Mouse (Mus musculus) liver, adult 2 months (tissue): ENCODE measurements around the gene Zfp51. TPM values are rescaled to one million over a fixed set of nuclear protein-coding genes. Genes with fewer than 3 reads are reported as not detected.

ENCODE experiments used
- DNase-seq: peaks from one replicate; pipeline ENCODE4 v3.0.0-alpha.2; 2011; ENCODE audit warnings: low read depth, low spot score; ENCODE audit errors: extremely low read depth
- H3K27ac ChIP-seq: fragments of 200-500 bp; replicated peaks from 2 replicates; pipeline ENCODE4 v1.5.1; 2012; ENCODE audit warnings: low read depth, mild to moderate bottlenecking, control low read depth, inconsistent platforms, low read length; ENCODE audit not compliant: insufficient read depth
- H3K27me3 ChIP-seq: fragments of 200-500 bp; 2 replicates; pipeline ENCODE4 v1.6.1; 2012; ENCODE audit warnings: mild to moderate bottlenecking, moderate library complexity, low read length, inconsistent platforms; ENCODE audit not compliant: control insufficient read depth, insufficient read depth
- H3K36me3 ChIP-seq: fragments of 200-500 bp; 2 replicates; pipeline ENCODE4 v1.6.1; 2012; ENCODE audit warnings: low read length, inconsistent platforms; ENCODE audit not compliant: control insufficient read depth, insufficient read depth
- H3K4me1 ChIP-seq: fragments of 200-500 bp; 2 replicates; pipeline ENCODE4 v1.6.1; 2011; ENCODE audit warnings: low read length; ENCODE audit not compliant: control insufficient read depth, insufficient read depth
- H3K4me3 ChIP-seq: fragments of 200-500 bp; 2 replicates; pipeline ENCODE4 v1.5.1; 2011; ENCODE audit warnings: low read depth, mild to moderate bottlenecking, control low read depth, low read length, moderate library complexity; ENCODE audit not compliant: insufficient read depth
- H3K79me2 ChIP-seq: fragments of 200-500 bp; 2 replicates; pipeline ENCODE4 v1.6.1; 2012; ENCODE audit warnings: inconsistent platforms, mild to moderate bottlenecking, low read length, moderate library complexity; ENCODE audit not compliant: control insufficient read depth, insufficient read depth
- H3K9ac ChIP-seq: fragments of 200-500 bp; 2 replicates; pipeline ENCODE4 v1.6.1; 2012; ENCODE audit warnings: low read depth, mild to moderate bottlenecking, control low read depth, inconsistent platforms, low read length
- CTCF ChIP-seq: fragments of 200-500 bp; IDR thresholded peaks from 2 replicates; pipeline ENCODE4 v1.5.1; 2011; ENCODE audit warnings: low read depth, low read length, control low read depth
- POLR2A ChIP-seq: fragments of 200-500 bp; IDR thresholded peaks from 2 replicates; pipeline ENCODE4 v1.6.1; 2011; ENCODE audit warnings: low read length, control low read depth; ENCODE audit not compliant: insufficient read depth; ENCODE audit errors: extremely low read depth
- WGBS: fragments of 180-500 bp; shearing (Covaris S2); methylation state at CpG from one replicate; pipeline ENCODE4 v1.1.7; 2018; 5-methylcytosine and 5-hydroxymethylcytosine counted together
- polyA plus RNA-seq: library from polyadenylated mRNA; depleted of rRNA; stranded (reverse); fragments of >200 nt; gene quantifications from 2 replicates; pipeline ENCODE4 v1.2.3, GENCODE M21; 2012; rRNA removed
- total RNA-seq: library from RNA; depleted of rRNA; stranded (reverse); fragments of >200 nt; gene quantifications from 2 replicates; pipeline ENCODE4 v1.2.3, GENCODE M21; 2014; rRNA removed

Gene Zfp51
- total and polyA plus RNA-seq, 2 experiments = 0.28 to 4.4 TPM

DNA sequence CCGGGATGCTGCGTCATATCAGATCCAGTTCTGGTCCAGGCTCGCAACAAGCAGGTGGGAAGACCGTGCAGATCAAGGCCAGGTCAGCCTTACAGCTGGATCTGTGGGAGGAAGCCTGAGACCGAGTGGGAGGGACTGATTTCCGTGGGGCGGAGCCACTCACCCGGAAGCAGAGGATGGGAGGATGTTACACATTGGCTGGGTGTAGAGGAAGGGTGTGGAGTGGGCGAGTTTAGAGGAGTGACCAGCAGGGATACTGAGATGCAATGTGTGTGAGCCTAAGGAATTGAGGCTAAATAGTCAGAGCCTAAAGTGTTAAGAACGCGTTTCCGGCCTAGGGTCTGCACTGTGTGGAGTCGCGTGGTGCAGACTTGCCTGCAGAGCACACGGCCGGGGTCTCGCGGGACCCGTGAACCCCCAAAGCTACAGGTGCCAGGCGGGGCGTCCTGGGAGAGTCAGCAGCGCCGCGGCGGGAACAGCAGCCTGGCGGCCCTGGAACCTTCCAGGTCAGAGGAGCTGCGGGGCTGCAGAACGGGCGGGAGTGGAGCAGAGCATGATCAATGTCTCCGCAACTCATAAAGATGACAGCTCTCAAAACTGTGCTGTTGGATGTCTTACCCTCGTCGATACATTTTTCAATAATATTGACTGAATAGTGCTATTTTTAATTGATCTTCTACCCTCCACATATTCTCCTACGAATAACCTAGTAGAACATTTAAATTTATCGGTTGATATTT, 38.8 kb downstream of the Zfp51 start, which contains the start of gene Zfp53:
TSS of gene Zfp53 (plus strand) at position 239 of the 740 bp plus-strand sequence.
- Histone ChIP-seq H3K27ac (peak within 1 kb of the TSS; percentile 33; the same call in 1 of the 2 replicates), H3K4me3 (peak within 1 kb of the TSS; percentile 91), H3K4me1 (peaks cover 2% of the 10 kb centered on the region), H3K79me2 (peaks cover 4% of the 10 kb centered on the region; the same call in 1 of the 2 replicates), H3K9ac (peak within 1 kb of the TSS; percentile 73), H3K36me3 (no peaks in the 10 kb centered on the region), H3K27me3 (no peaks in the 10 kb centered on the region)
- under 1% methylated on average over 34 of the region's 34 CpGs for WGBS
- peak; percentile 95 for DNase-seq
- TF ChIP-seq POLR2A (peak; percentile 39), CTCF (no peak)

DNA sequence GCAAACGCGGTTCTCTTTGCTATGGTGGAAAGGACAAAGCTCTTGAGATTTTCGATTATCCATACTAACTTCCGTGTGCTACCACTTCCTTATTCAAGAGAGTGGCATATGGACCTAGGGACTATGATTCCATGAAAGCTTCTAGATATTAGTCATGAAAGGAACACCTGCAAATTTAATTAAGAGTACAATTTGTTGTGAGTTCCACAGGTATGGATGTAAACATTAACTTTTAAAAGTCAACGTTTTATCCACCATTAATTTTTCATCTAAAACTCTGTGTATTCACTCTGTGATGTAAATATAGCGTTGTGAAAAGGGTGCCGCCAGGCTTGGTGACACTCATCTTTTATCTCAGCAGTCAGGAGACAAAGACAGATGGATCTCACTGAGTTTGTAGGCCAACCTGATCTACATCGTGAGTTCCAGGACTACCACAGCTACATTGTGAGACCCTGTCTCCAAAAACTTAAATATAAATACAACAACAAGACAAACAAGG, 39.4 kb downstream of the Zfp51 start:
- no peak for DNase-seq
- H3K79me2 ChIP-seq = peaks cover 4% of the 10 kb centered on the region; the same call in 1 of the 2 replicates
- 7% methylated on average over 8 of the region's 8 CpGs for WGBS
- TF ChIP-seq CTCF (no peak), POLR2A (no peak)
- H3K4me3 ChIP-seq = peak overlapping the region; percentile 91; the same call in 1 of the 2 replicates
- H3K36me3 ChIP-seq = no peaks in the 10 kb centered on the region
- no peak overlapping the region for H3K27ac ChIP-seq
- H3K4me1 ChIP-seq = peaks cover 2% of the 10 kb centered on the region
- H3K9ac ChIP-seq = no peak overlapping the region
- H3K27me3 ChIP-seq = no peaks in the 10 kb centered on the region

DNA sequence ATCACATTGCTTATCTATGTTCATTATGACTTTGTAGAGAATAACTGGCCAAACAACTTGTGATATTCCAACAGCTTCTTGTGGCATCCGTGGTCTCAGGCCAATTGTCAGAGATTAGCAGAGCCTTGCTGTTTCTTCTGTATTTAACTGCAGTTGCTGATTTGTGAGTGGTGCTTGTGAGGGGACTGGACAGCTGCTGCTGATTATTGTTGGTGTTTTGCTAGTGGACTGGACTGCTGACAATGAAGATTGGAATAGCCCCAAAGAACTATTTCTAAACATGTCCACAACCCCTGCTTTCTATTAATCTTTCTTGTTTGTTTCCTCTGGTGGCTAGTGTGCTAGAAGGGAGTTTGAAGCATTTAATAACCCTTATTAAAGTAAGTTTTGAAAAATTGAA, 51.2 kb downstream of the Zfp51 start:
- WGBS = 78% methylated on average over 1 of the region's 1 CpGs
- H3K4me1 ChIP-seq = no peaks in the 10 kb centered on the region
- no peaks in the 10 kb centered on the region; the same call in 1 of the 2 replicates for H3K79me2 ChIP-seq
- peaks cover 12% of the 10 kb centered on the region for H3K36me3 ChIP-seq
- no peaks in the 10 kb centered on the region for H3K27me3 ChIP-seq
- no peak overlapping the region for H3K9ac ChIP-seq
- H3K27ac ChIP-seq = no peak overlapping the region
- no peak for DNase-seq
- no peak overlapping the region for H3K4me3 ChIP-seq
- no peak for TF ChIP-seq CTCF
- no peak for TF ChIP-seq POLR2A

DNA sequence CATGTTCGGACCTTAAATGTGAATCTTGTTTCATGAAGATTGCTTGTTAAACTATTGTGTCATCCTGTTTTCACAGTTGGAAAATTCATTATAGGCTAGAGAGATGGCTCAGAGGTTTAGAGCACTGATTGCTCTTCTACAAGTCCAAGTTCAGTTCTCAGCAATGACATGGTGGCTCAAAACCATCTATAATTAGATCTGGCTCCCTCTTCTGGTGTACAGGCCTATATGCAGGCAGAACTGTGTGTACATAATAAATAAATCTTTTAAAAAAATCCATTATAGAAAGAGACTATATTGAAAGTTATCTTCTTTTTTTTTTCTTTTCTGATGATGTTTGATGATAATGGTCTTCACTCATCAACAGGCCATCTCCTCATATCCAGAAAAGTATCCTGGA, 54.4 kb downstream of the Zfp51 start:
- H3K4me1 ChIP-seq = no peaks in the 10 kb centered on the region
- H3K27me3 ChIP-seq = no peaks in the 10 kb centered on the region
- H3K36me3 ChIP-seq = peaks cover 25% of the 10 kb centered on the region
- TF ChIP-seq POLR2A = no peak
- TF ChIP-seq CTCF = peak; percentile 20; the same call in 1 of the 2 replicates
- H3K4me3 ChIP-seq = no peak overlapping the region
- WGBS = 100% methylated on average over 1 of the region's 1 CpGs
- DNase-seq = no peak
- H3K27ac ChIP-seq = no peak overlapping the region
- H3K79me2 ChIP-seq = no peaks in the 10 kb centered on the region; the same call in 1 of the 2 replicates
- H3K9ac ChIP-seq = no peak overlapping the region

DNA sequence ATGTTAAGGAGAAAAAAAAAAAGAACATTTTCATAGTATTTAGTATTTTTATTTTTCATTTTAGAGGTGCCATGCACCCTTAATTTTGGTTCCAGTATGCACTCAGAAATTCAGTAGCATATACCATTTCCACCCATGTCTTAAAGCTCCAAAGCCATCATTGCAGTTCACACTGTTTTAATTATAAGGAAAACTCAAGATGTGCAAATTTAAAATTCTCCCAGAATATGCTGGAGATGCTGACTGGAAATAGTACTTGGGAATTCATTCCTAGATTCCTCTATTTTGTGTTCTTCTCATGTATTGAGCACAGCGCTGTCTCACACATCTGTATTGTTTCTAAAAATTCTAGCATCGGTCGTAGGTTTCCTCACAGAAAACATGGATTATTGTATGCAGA, 56.1 kb downstream of the Zfp51 start:
- H3K36me3 ChIP-seq = peaks cover 27% of the 10 kb centered on the region
- no peak for DNase-seq
- no peaks in the 10 kb centered on the region for H3K27me3 ChIP-seq
- H3K9ac ChIP-seq = no peak overlapping the region
- WGBS = 95% methylated on average over 3 of the region's 3 CpGs
- H3K4me3 ChIP-seq = no peak overlapping the region
- no peaks in the 10 kb centered on the region for H3K4me1 ChIP-seq
- no peak for TF ChIP-seq CTCF
- no peak for TF ChIP-seq POLR2A
- H3K79me2 ChIP-seq = no peaks in the 10 kb centered on the region; the same call in 1 of the 2 replicates
- no peak overlapping the region for H3K27ac ChIP-seq

DNA sequence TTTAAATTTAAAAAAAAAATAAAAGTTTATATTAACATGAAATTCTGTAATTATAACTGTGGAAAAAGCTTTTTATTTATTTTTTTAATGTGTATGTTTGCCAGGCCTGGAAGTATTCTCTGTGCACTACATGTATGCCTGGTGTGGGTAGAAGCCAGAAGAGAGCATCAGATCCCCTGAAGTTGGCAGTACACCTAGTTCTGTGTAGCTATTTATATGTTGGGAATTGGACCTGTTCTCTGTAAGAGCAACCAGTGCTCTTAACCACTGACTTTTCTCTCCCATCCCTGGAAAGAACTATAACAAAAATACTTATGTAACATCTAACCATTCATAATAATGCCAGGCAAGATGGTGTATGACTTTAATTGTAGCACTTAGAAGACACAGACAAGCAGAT, 59.6 kb downstream of the Zfp51 start:
- TF ChIP-seq POLR2A = no peak
- no peak for TF ChIP-seq CTCF

More for the DNA sequence above, 59.6 kb downstream of the Zfp51 start:
- no peak overlapping the region for H3K27ac ChIP-seq
- no peak overlapping the region for H3K4me3 ChIP-seq
- no peak for DNase-seq
- no peak overlapping the region for H3K9ac ChIP-seq
- H3K4me1 ChIP-seq = no peaks in the 10 kb centered on the region
- H3K27me3 ChIP-seq = no peaks in the 10 kb centered on the region
- no peaks in the 10 kb centered on the region; the same call in 1 of the 2 replicates for H3K79me2 ChIP-seq
- H3K36me3 ChIP-seq = peaks cover 26% of the 10 kb centered on the region

Other genes starting within 250 kb of the Zfp51 start
- not detected in 2 replicates for gene Vmn1r234, start 224.3 kb upstream of the Zfp51 start, total RNA-seq
- gene Vmn1r234, start 224.3 kb upstream of the Zfp51 start, polyA plus RNA-seq = not detected in 2 replicates
- not detected in 2 replicates for gene Vmn1r235, start 194.0 kb upstream of the Zfp51 start, total RNA-seq
- not detected in 2 replicates for gene Vmn1r235, start 194.0 kb upstream of the Zfp51 start, polyA plus RNA-seq
- not detected in 2 replicates for gene Vmn1r236, start 167.4 kb upstream of the Zfp51 start, total RNA-seq
- not detected in 2 replicates for gene Vmn1r236, start 167.4 kb upstream of the Zfp51 start, polyA plus RNA-seq
- gene Vmn1r237, start 138.5 kb upstream of the Zfp51 start, total RNA-seq = not detected in 2 replicates
- not detected in 2 replicates for gene Vmn1r237, start 138.5 kb upstream of the Zfp51 start, polyA plus RNA-seq
- gene Zfp677, start 66.6 kb upstream of the Zfp51 start, total RNA-seq = 0.67 and 0.74 TPM in 2 replicates
- gene Zfp677, start 66.6 kb upstream of the Zfp51 start, polyA plus RNA-seq = 0.05 and 0.09 TPM in 2 replicates
- gene Zfp54, start 27.1 kb upstream of the Zfp51 start, total RNA-seq = 2.1 and 2.8 TPM in 2 replicates
- 0.29 and 0.66 TPM in 2 replicates for gene Zfp54, start 27.1 kb upstream of the Zfp51 start, polyA plus RNA-seq
- gene Zfp53, start 38.6 kb downstream of the Zfp51 start, total RNA-seq = 3.8 and 4.3 TPM in 2 replicates
- gene Zfp53, start 38.6 kb downstream of the Zfp51 start, polyA plus RNA-seq = 0.95 and 1.2 TPM in 2 replicates
- 0.94 and 1.3 TPM in 2 replicates for gene Zfp52, start 85.2 kb downstream of the Zfp51 start, total RNA-seq
- not detected in 2 replicates for gene Zfp52, start 85.2 kb downstream of the Zfp51 start, polyA plus RNA-seq
- gene Zfp948, start 116.6 kb downstream of the Zfp51 start, total RNA-seq = 3.0 and 3.4 TPM in 2 replicates
- 0.37 and 0.51 TPM in 2 replicates for gene Zfp948, start 116.6 kb downstream of the Zfp51 start, polyA plus RNA-seq
- 3.2 and 3.6 TPM in 2 replicates for gene Zfp983, start 200.2 kb downstream of the Zfp51 start, total RNA-seq
- gene Zfp983, start 200.2 kb downstream of the Zfp51 start, polyA plus RNA-seq = 0.42 and 0.55 TPM in 2 replicates
- 1.8 and 7.8 TPM in 2 replicates for gene Gm10226, start 241.5 kb downstream of the Zfp51 start, total RNA-seq
- gene Gm10226, start 241.5 kb downstream of the Zfp51 start, polyA plus RNA-seq = not detected in 2 replicates